Mouse (Mus musculus) liver, postnatal 0 days (tissue): Measurements from ENCODE around the gene Mum1. TPM values are rescaled to one million over a fixed set of nuclear protein-coding genes. Genes with fewer than 3 reads are reported as not detected.
A peak's percentile ranks its signal among the peaks of the same experiment; 100 is the strongest.

ENCODE experiments used
- ATAC-seq: fragments of 200-750 bp; cut with Nextera tagmentation; 2 replicates; pipeline ENCODE4 v1.8.0; 2017; ENCODE audit warnings: mild to moderate bottlenecking, moderate library complexity
- DNase-seq: peaks from one replicate; pipeline ENCODE4 v3.0.0-alpha.2; 2016
- H3K27ac ChIP-seq: fragments of 300-500 bp; sonication (generic); 2 replicates; pipeline ENCODE4 v1.5.1; 2014; ENCODE audit warnings: antibody characterized with exemption, moderate library complexity, mild to moderate bottlenecking, low read depth
- H3K27me3 ChIP-seq: fragments of 300-500 bp; sonication (generic); 2 replicates; pipeline ENCODE4 v1.6.1; 2014; ENCODE audit warnings: low read length, control low read depth, mixed read lengths; ENCODE audit not compliant: insufficient read depth
- H3K36me3 ChIP-seq: fragments of 300-500 bp; sonication (generic); replicated peaks from 2 replicates; pipeline ENCODE4 v1.6.1; 2014; ENCODE audit warnings: mild to moderate bottlenecking, control low read depth, low read length, moderate library complexity, mixed read lengths; ENCODE audit not compliant: insufficient read depth
- H3K4me1 ChIP-seq: fragments of 300-500 bp; sonication (generic); 2 replicates; pipeline ENCODE4 v1.6.1; 2014; ENCODE audit warnings: antibody characterized with exemption, mild to moderate bottlenecking, control low read depth; ENCODE audit not compliant: insufficient read depth
- H3K4me2 ChIP-seq: fragments of 300-500 bp; sonication (generic); 2 replicates; pipeline ENCODE4 v1.6.1; 2014; ENCODE audit warnings: low read depth, mild to moderate bottlenecking, low read length, moderate library complexity, mixed read lengths
- H3K4me3 ChIP-seq: fragments of 300-500 bp; sonication (generic); 2 replicates; pipeline ENCODE4 v1.5.1; 2014; ENCODE audit warnings: low read depth, low read length
- H3K9ac ChIP-seq: fragments of 300-500 bp; sonication (generic); replicated peaks from 2 replicates; pipeline ENCODE4 v1.6.1; 2014; ENCODE audit warnings: mild to moderate bottlenecking, moderate library complexity
- H3K9me3 ChIP-seq: fragments of 300-500 bp; sonication (generic); 2 replicates; pipeline ENCODE4 v1.6.1; 2016; ENCODE audit warnings: mild to moderate bottlenecking, control low read depth, low read length, mixed read lengths
- CTCF ChIP-seq: sonication (generic); IDR thresholded peaks from 2 replicates; pipeline ENCODE4 v1.5.1; 2016; ENCODE audit warnings: antibody characterized with exemption, low read depth
- EP300 ChIP-seq: IDR thresholded peaks from 2 replicates; pipeline ENCODE4 v1.6.1; 2016; ENCODE audit warnings: antibody characterized with exemption, low read depth, mild to moderate bottlenecking
- WGBS: fragments of 180-500 bp; shearing (Covaris S2); extraction: QIAGEN DNeasy Blood & Tissue Kit; methylation state at CpG from one replicate; pipeline ENCODE4 v1.1.7; 2014; ENCODE audit not compliant: insufficient replicate concordance; 5-methylcytosine and 5-hydroxymethylcytosine counted together
- polyA plus RNA-seq: library from polyadenylated mRNA; unstranded; fragments of >200 nt; fragmentation: Nextera tagmentation; extraction: Ambion mirVana; gene quantifications from 2 replicates; pipeline ENCODE4 v1.2.1, GENCODE M21; 2015

The Mum1 gene
- polyA plus RNA-seq, 1 experiment from 2014 or later, result 13.3 TPM

GRCm38 (mm10) chr10:80182547-80182946 is 43.7 kb upstream of the Mum1 start:
- 82% methylated on average over 7 of the region's 7 CpGs for WGBS
- H3K4me2 ChIP-seq, result no peak overlapping the region
- DNase-seq (no peak), ATAC-seq (no peak)
- TF ChIP-seq CTCF (no peak), EP300 (no peak)
- H3K4me3 ChIP-seq, result no peak overlapping the region
- no peak overlapping the region for H3K27ac ChIP-seq
- H3K9me3 ChIP-seq, result no peaks in the 10 kb centered on the region
- peaks cover 57% of the 10 kb centered on the region for H3K27me3 ChIP-seq
- H3K4me1 ChIP-seq, result peaks cover 3% of the 10 kb centered on the region; the same call in 1 of the 2 replicates
- no peak overlapping the region for H3K9ac ChIP-seq
- no peaks in the 10 kb centered on the region for H3K36me3 ChIP-seq

- H3K36me3 ChIP-seq, result no peaks in the 10 kb centered on the region
- no peaks in the 10 kb centered on the region for H3K9me3 ChIP-seq
- H3K27me3 ChIP-seq, result peaks cover 61% of the 10 kb centered on the region
- TF ChIP-seq CTCF (no peak), EP300 (no peak)
- no peak overlapping the region for H3K27ac ChIP-seq
- 27% methylated on average over 27 of the region's 27 CpGs for WGBS
- no peak overlapping the region for H3K4me3 ChIP-seq
- H3K4me2 ChIP-seq, result no peak overlapping the region
- ATAC-seq, result no peak
- no peak for DNase-seq
- H3K9ac ChIP-seq, result no peak overlapping the region
- peaks cover 7% of the 10 kb centered on the region; the same call in 1 of the 2 replicates for H3K4me1 ChIP-seq
Observed at GRCm38 (mm10) chr10:80186649-80187048, 39.6 kb upstream of the Mum1 start.

- no peak overlapping the region for H3K4me3 ChIP-seq
- H3K27me3 ChIP-seq, result peaks cover 63% of the 10 kb centered on the region
- H3K36me3 ChIP-seq, result no peaks in the 10 kb centered on the region
- no peak for ATAC-seq
- no peak for DNase-seq
- WGBS, result 84% methylated on average over 10 of the region's 10 CpGs
- H3K4me2 ChIP-seq, result no peak overlapping the region
- no peak for TF ChIP-seq EP300
- H3K27ac ChIP-seq, result no peak overlapping the region
- H3K9me3 ChIP-seq, result no peaks in the 10 kb centered on the region
- no peak overlapping the region for H3K9ac ChIP-seq
- peaks cover 7% of the 10 kb centered on the region; the same call in 1 of the 2 replicates for H3K4me1 ChIP-seq
Observed at GRCm38 (mm10) chr10:80187739-80188138, 38.5 kb upstream of the Mum1 start.

- no peak for ATAC-seq
- Histone ChIP-seq H3K9me3 (no peaks in the 10 kb centered on the region), H3K4me1 (peaks cover 7% of the 10 kb centered on the region; the same call in 1 of the 2 replicates), H3K36me3 (no peaks in the 10 kb centered on the region), H3K27me3 (peaks cover 64% of the 10 kb centered on the region), H3K27ac (no peak overlapping the region), H3K9ac (no peak overlapping the region), H3K4me3 (no peak overlapping the region), H3K4me2 (no peak overlapping the region)
- 77% methylated on average over 15 of the region's 15 CpGs for WGBS
- TF ChIP-seq CTCF (no peak), EP300 (no peak)
- no peak for DNase-seq
Observed at GRCm38 (mm10) chr10:80188453-80189024, 37.7 kb upstream of the Mum1 start.

- no peak for ATAC-seq
- DNase-seq, result no peak
- H3K4me2 ChIP-seq, result peak overlapping the region; percentile 65
- TF ChIP-seq EP300, result no peak
- TF ChIP-seq CTCF, result no peak
- peaks cover 7% of the 10 kb centered on the region; the same call in 1 of the 2 replicates for H3K4me1 ChIP-seq
- H3K9ac ChIP-seq, result no peak overlapping the region
- H3K27me3 ChIP-seq, result peaks cover 66% of the 10 kb centered on the region
- H3K27ac ChIP-seq, result no peak overlapping the region
- H3K9me3 ChIP-seq, result no peaks in the 10 kb centered on the region
- H3K36me3 ChIP-seq, result no peaks in the 10 kb centered on the region
- peak overlapping the region; percentile 27 for H3K4me3 ChIP-seq
- WGBS, result 3% methylated on average over 21 of the region's 21 CpGs
Observed at GRCm38 (mm10) chr10:80189999-80190398, 36.2 kb upstream of the Mum1 start.

- DNase-seq (peak; percentile 48), ATAC-seq (no peak)
- peak overlapping the region; percentile 27 for H3K4me3 ChIP-seq
- peaks cover 66% of the 10 kb centered on the region for H3K27me3 ChIP-seq
- no peaks in the 10 kb centered on the region for H3K36me3 ChIP-seq
- under 1% methylated on average over 43 of the region's 48 CpGs for WGBS
- peaks cover 7% of the 10 kb centered on the region; the same call in 1 of the 2 replicates for H3K4me1 ChIP-seq
- TF ChIP-seq EP300, result no peak
- no peak for TF ChIP-seq CTCF
- no peaks in the 10 kb centered on the region for H3K9me3 ChIP-seq
- no peak overlapping the region for H3K9ac ChIP-seq
- no peak overlapping the region for H3K27ac ChIP-seq
- peak overlapping the region; percentile 65 for H3K4me2 ChIP-seq
Observed at GRCm38 (mm10) chr10:80190491-80191051, 35.7 kb upstream of the Mum1 start.

- H3K27me3 ChIP-seq, result peaks cover 46% of the 10 kb centered on the region
- no peak overlapping the region for H3K4me3 ChIP-seq
- peaks cover 7% of the 10 kb centered on the region; the same call in 1 of the 2 replicates for H3K4me1 ChIP-seq
- TF ChIP-seq CTCF (no peak), EP300 (no peak)
- H3K9ac ChIP-seq, result no peak overlapping the region
- ATAC-seq (no peak), DNase-seq (no peak)
- H3K27ac ChIP-seq, result no peak overlapping the region
- H3K9me3 ChIP-seq, result no peaks in the 10 kb centered on the region
- 77% methylated on average over 6 of the region's 6 CpGs for WGBS
- H3K4me2 ChIP-seq, result no peak overlapping the region
- H3K36me3 ChIP-seq, result no peaks in the 10 kb centered on the region
Observed at GRCm38 (mm10) chr10:80193976-80194375, 32.3 kb upstream of the Mum1 start.
